Mouse (Mus musculus): ENCODE results near the gene Scaf1.

Scaf1 gene

GRCm38 (mm10) chr7:45013366-45014095 lies 2.6 kb downstream of the Scaf1 start:
- DNase-seq = no peak

- no peak for DNase-seq
Observed at GRCm38 (mm10) chr7:45012824-45013223, 3.3 kb downstream of the Scaf1 start.

GRCm38 (mm10) chr7:45012011-45012410 lies 4.2 kb downstream of the Scaf1 start:
- no peak for DNase-seq

GRCm38 (mm10) chr7:45008411-45008810 lies 7.8 kb downstream of the Scaf1 start:
- DNase-seq = no peak

- DNase-seq = no peak
Observed at GRCm38 (mm10) chr7:45007846-45008245, 8.3 kb downstream of the Scaf1 start.

GRCm38 (mm10) chr7:45007141-45007540 lies 9.0 kb downstream of the Scaf1 start:
- no peak for DNase-seq

GRCm38 (mm10) chr7:45006503-45006902 lies 9.7 kb downstream of the Scaf1 start:
- DNase-seq = no peak

GRCm38 (mm10) chr7:45005321-45005992 lies 10.7 kb downstream of the Scaf1 start:
- no peak for DNase-seq

- peak; percentile 50 for DNase-seq
Observed at GRCm38 (mm10) chr7:45004546-45004945, 11.6 kb downstream of the Scaf1 start.

GRCm38 (mm10) chr7:45002440-45002839 lies 13.7 kb downstream of the Scaf1 start:
- DNase-seq = no peak

GRCm38 (mm10) chr7:45000539-45001114 lies 15.5 kb downstream of the Scaf1 start:
- no peak for DNase-seq

GRCm38 (mm10) chr7:44999753-45000152 lies 16.4 kb downstream of the Scaf1 start:
- DNase-seq = peak; percentile 49

GRCm38 (mm10) chr7:44998501-44998955 lies 17.6 kb downstream of the Scaf1 start, which contains the start of gene Bcl2l12:
Bcl2l12 (minus strand) TSS chr7:44998712.
- DNase-seq = peak; percentile 83

GRCm38 (mm10) chr7:44997940-44998428 lies 18.2 kb downstream of the Scaf1 start:
- DNase-seq = no peak

- DNase-seq = peak; percentile 98
Observed at GRCm38 (mm10) chr7:44997231-44997939, 18.8 kb downstream of the Scaf1 start, which contains the start of gene Irf3. Irf3 (plus strand) TSS chr7:44997648.

- DNase-seq = no peak
Observed at GRCm38 (mm10) chr7:44996672-44997071, 19.5 kb downstream of the Scaf1 start.

GRCm38 (mm10) chr7:44986879-44987718 lies 29.1 kb downstream of the Scaf1 start:
- no peak for DNase-seq

- DNase-seq = peak; percentile 99
Observed at GRCm38 (mm10) chr7:44986192-44986878, 29.8 kb downstream of the Scaf1 start, which contains the start of gene Prmt1. Prmt1 (minus strand) TSS chr7:44986568.

- DNase-seq = peak; percentile 81
Observed at GRCm38 (mm10) chr7:44985595-44986191, 30.5 kb downstream of the Scaf1 start.

- no peak for DNase-seq
Observed at GRCm38 (mm10) chr7:44984833-44985164, 31.4 kb downstream of the Scaf1 start.

Data from kidney, postnatal 14 days (tissue).